ENCODE assay signal across 10 mouse cellular contexts in genomic region chr10:20379071-20379735, GRCm38 (mm10). TPM values are rescaled to one million over a fixed set of nuclear protein-coding genes. Genes with fewer than 3 reads are reported as not detected.
A peak's percentile ranks its signal among the peaks of the same experiment; 100 is the strongest.
DNase-seq lines count a peak whose midpoint lies in the region.
"Had no signal": no experiment of that assay in that cellular context is flagged by ENCODE, and none has a peak within 500 bp of the region (broad histone marks: within the 10 kb centered on the region; RNA-seq: fewer than 3 reads in every experiment).

No protein-coding gene starts in this region.

- peak; percentile 46 for DNase-seq in layer of hippocampus, adult 11-12 months (ENCODE audit: low spot score)
- no peak for DNase-seq in layer of hippocampus, adult 9-10 months (ENCODE audit: low spot score)
- peak; percentile 63 for DNase-seq in ZHBTc4 (ENCODE audit: low read depth, low spot score)
- peak; percentile 45 for DNase-seq in gastrocnemius, adult 18-20 months (ENCODE audit: low spot score)
- peak; percentile 33 to 54 for DNase-seq in layer of hippocampus, adult 8-10 months (ENCODE audit: low spot score in 2 of 2)
- no peak for DNase-seq in urinary bladder, postnatal 25 days (ENCODE audit: low spot score)
- DNase-seq in kidney, adult 11 months: no peak
- DNase-seq: kidney, postnatal 4 days; liver, embryonic 13.5 days; thymus, postnatal 4 days had no signal

RNA-seq across cellular contexts. Expression of gene Mtfr2, which starts 31.6 kb away (rescaled TPM):
- total RNA-seq in gastrocnemius, adult 18-20 months (2021): not detected
- 1 to 10 TPM in 1 of 4 experiments, under 1 TPM in 3; 0.55 to 1.6 (median 0.83) TPM for total RNA-seq in layer of hippocampus, adult 8-10 months (2022)

Comparison
In these comparisons a context has a peak if more than half of its experiments do, and no peak if none do; other contexts are left out.
1. DNase-seq: peak in layer of hippocampus, adult 11-12 months (single experiment), ZHBTc4 (single experiment), gastrocnemius, adult 18-20 months (single experiment) and layer of hippocampus, adult 8-10 months (2 of 2); none in layer of hippocampus, adult 9-10 months (single experiment), urinary bladder, postnatal 25 days (single experiment) and kidney, adult 11 months (single experiment).